Mouse (Mus musculus) liver, postnatal 0 days (tissue): ENCODE data around the gene Trmt44.

Experiments used
- CTCF ChIP-seq: sonication (generic); IDR thresholded peaks from 2 replicates; pipeline ENCODE4 v1.5.1; 2016; ENCODE audit warnings: antibody characterized with exemption, low read depth
- EP300 ChIP-seq: IDR thresholded peaks from 2 replicates; pipeline ENCODE4 v1.6.1; 2016; ENCODE audit warnings: antibody characterized with exemption, low read depth, mild to moderate bottlenecking

GRCm38 (mm10) chr5:35592824-35593223 lies 18.0 kb upstream of the Trmt44 start:
- TF ChIP-seq CTCF, result no peak
- no peak for TF ChIP-seq EP300
